Mouse (Mus musculus): Measurements from ENCODE around the gene Igf2bp1. TPM values are rescaled to one million over a fixed set of nuclear protein-coding genes. Genes with fewer than 3 reads are reported as not detected.
"Not testable (repeated sequence)": the region's sequence is repeated elsewhere in the genome, so short reads cannot be mapped to it uniquely, and the experiment has no call there.

Gene Igf2bp1
- polyA plus RNA-seq, 1 experiment: not detected

- no peak for TF ChIP-seq CTCF (IDR thresholded peaks at IDR 0.05; ENCODE audit: low read depth, low read length)
- TF ChIP-seq POLR2A (IDR thresholded peaks at IDR 0.05; ENCODE audit: borderline replicate concordance, low read depth, low read length): no peak
- Histone ChIP-seq H3K4me3 (ENCODE audit: insufficient read depth, low read length) (no peak overlapping the region), H3K4me1 (ENCODE audit: control insufficient read depth, insufficient read depth, low read length) (no peaks in the 10 kb centered on the region), H3K27ac (ENCODE audit: insufficient read depth, low read depth, low read length) (no peak overlapping the region)
These were observed 30.0 kb downstream of the Igf2bp1 start for GRCm38 (mm10) chr11:95975694-95976093.

- H3K27ac ChIP-seq (ENCODE audit: insufficient read depth, low read depth, low read length): no peak overlapping the region
- TF ChIP-seq CTCF (IDR thresholded peaks at IDR 0.05; ENCODE audit: low read depth, low read length) (no peak), POLR2A (IDR thresholded peaks at IDR 0.05; ENCODE audit: borderline replicate concordance, low read depth, low read length) (no peak)
- no peaks in the 10 kb centered on the region for H3K4me1 ChIP-seq (ENCODE audit: control insufficient read depth, insufficient read depth, low read length)
- no peak overlapping the region for H3K4me3 ChIP-seq (ENCODE audit: insufficient read depth, low read length)
These were observed 32.6 kb downstream of the Igf2bp1 start for GRCm38 (mm10) chr11:95973187-95973586.

DNA sequence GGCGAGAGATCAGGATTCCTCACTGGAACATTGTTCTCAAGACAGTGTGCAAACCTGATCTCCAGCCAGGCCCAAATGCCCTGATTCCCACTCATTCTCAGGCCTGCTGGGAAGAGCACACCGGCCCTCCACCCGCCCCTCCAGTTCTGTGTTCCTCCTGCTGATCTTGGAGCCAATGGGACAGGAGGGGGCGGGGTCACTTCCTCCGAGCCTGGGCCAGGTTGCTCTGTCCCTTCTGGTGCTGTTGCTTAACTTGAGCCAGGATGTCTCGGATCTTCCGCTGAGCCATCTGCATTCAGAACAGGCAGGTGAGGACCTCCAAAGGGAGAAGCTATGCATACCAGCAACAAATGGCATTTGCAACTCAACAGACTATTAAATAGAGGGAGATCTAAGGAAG is 42.4 kb downstream of the Igf2bp1 start:
- Histone ChIP-seq H3K4me1 (ENCODE audit: control insufficient read depth, insufficient read depth, low read length) (no peaks in the 10 kb centered on the region), H3K27ac (ENCODE audit: insufficient read depth, low read depth, low read length) (no peak overlapping the region), H3K4me3 (ENCODE audit: insufficient read depth, low read length) (no peak overlapping the region)
- TF ChIP-seq POLR2A (IDR thresholded peaks at IDR 0.05; ENCODE audit: borderline replicate concordance, low read depth, low read length) (no peak), CTCF (IDR thresholded peaks at IDR 0.05; ENCODE audit: low read depth, low read length) (no peak)

DNA sequence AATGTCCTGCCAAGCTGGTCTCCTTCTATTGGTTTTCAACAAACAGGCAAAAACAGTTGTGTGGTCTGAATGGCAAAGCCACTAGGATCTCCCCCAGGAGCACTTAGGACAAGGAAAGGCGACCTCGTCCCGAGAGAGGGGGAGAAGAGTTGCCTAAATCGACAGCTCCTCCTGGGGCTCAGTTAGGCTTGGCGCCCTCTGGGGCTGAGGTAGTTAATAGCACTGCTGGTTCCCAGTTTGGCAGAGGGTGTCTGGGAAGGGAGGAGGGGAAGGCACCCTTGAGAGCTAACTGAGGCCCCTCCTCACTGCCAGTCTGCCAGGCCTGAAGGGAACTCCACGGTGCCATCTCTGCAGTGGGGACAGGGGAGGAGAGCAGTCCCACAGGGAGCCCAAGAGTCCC is 46.6 kb downstream of the Igf2bp1 start:
- Histone ChIP-seq H3K4me1 (ENCODE audit: control insufficient read depth, insufficient read depth, low read length) (no peaks in the 10 kb centered on the region), H3K4me3 (ENCODE audit: insufficient read depth, low read length) (no peak overlapping the region), H3K27ac (ENCODE audit: insufficient read depth, low read depth, low read length) (no peak overlapping the region)
- TF ChIP-seq POLR2A (IDR thresholded peaks at IDR 0.05; ENCODE audit: borderline replicate concordance, low read depth, low read length) (no peak), CTCF (IDR thresholded peaks at IDR 0.05; ENCODE audit: low read depth, low read length) (no peak)

- H3K4me1 ChIP-seq (ENCODE audit: control insufficient read depth, insufficient read depth, low read length): no peaks in the 10 kb centered on the region
- no peak overlapping the region for H3K4me3 ChIP-seq (ENCODE audit: insufficient read depth, low read length)
- no peak overlapping the region for H3K27ac ChIP-seq (ENCODE audit: insufficient read depth, low read depth, low read length)
- TF ChIP-seq POLR2A (IDR thresholded peaks at IDR 0.05; ENCODE audit: borderline replicate concordance, low read depth, low read length): no peak
- no peak for TF ChIP-seq CTCF (IDR thresholded peaks at IDR 0.05; ENCODE audit: low read depth, low read length)
These were observed 47.5 kb downstream of the Igf2bp1 start for GRCm38 (mm10) chr11:95958251-95958650.

DNA sequence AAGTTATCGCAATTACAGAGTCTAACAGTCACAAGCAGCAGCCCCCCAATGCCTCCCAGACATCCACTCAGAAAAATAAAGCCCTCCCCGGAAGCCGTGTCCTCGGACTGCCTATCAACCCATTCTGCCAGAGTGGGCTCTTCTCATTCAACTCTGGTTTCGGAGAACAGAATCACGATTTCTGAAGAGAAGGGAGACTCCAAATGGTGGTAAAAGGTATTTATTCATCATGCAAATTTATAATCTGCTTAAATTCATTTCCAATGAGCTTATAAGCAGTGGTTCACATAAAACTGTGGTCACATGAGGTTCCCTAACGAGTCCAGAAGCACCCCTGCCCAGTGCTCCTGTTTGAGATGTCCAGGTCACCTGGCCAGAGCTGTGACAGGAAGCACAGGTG is 48.3 kb downstream of the Igf2bp1 start:
- no peak overlapping the region for H3K27ac ChIP-seq (ENCODE audit: insufficient read depth, low read depth, low read length)
- TF ChIP-seq CTCF (IDR thresholded peaks at IDR 0.05; ENCODE audit: low read depth, low read length) (no peak), POLR2A (IDR thresholded peaks at IDR 0.05; ENCODE audit: borderline replicate concordance, low read depth, low read length) (no peak)
- H3K4me1 ChIP-seq (ENCODE audit: control insufficient read depth, insufficient read depth, low read length): no peaks in the 10 kb centered on the region
- no peak overlapping the region for H3K4me3 ChIP-seq (ENCODE audit: insufficient read depth, low read length)

- Histone ChIP-seq H3K4me1 (ENCODE audit: control insufficient read depth, insufficient read depth, low read length) (no peaks in the 10 kb centered on the region), H3K27ac (ENCODE audit: insufficient read depth, low read depth, low read length) (no peak overlapping the region), H3K4me3 (ENCODE audit: insufficient read depth, low read length) (no peak overlapping the region)
- TF ChIP-seq CTCF (IDR thresholded peaks at IDR 0.05; ENCODE audit: low read depth, low read length): no peak
- TF ChIP-seq POLR2A (IDR thresholded peaks at IDR 0.05; ENCODE audit: borderline replicate concordance, low read depth, low read length): no peak
These were observed 52.4 kb downstream of the Igf2bp1 start for GRCm38 (mm10) chr11:95953313-95953712.

DNA sequence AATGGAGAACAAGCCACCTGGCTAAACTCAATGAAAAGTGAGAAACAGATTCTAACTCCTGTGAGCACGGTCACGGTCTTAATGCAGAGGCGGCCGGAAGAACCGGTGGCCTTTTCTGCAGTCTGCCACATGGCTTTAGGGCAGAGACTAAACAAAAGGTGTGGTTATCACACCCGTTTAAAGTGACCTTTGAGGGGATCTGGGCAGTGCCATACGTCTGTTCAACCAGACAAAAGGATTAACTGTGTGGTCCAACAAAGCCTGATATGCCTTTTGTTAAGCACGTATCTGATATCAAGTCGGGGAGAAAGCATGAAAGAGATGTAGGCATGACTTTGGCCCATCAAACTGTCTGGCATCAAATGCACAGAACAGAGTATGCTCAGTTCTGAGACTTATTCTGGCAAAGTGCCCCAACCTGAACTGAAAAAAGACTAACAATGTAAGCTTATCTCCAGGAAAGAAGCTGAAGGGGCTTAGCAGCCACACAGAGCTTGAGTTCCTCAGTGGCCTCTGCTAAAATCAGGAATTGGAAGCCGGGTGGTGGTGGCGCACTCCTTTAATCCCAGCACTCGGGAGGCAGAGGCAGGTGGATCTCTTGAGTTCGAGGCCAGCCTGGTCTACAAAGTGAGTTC is 59.8 kb downstream of the Igf2bp1 start:
- Histone ChIP-seq H3K27ac (ENCODE audit: insufficient read depth, low read depth, low read length) (no peak overlapping the region), H3K4me3 (ENCODE audit: insufficient read depth, low read length) (no peak overlapping the region), H3K4me1 (ENCODE audit: control insufficient read depth, insufficient read depth, low read length) (no peaks in the 10 kb centered on the region)
- no peak for TF ChIP-seq POLR2A (IDR thresholded peaks at IDR 0.05; ENCODE audit: borderline replicate concordance, low read depth, low read length)
- TF ChIP-seq CTCF (IDR thresholded peaks at IDR 0.05; ENCODE audit: low read depth, low read length): no peak

DNA sequence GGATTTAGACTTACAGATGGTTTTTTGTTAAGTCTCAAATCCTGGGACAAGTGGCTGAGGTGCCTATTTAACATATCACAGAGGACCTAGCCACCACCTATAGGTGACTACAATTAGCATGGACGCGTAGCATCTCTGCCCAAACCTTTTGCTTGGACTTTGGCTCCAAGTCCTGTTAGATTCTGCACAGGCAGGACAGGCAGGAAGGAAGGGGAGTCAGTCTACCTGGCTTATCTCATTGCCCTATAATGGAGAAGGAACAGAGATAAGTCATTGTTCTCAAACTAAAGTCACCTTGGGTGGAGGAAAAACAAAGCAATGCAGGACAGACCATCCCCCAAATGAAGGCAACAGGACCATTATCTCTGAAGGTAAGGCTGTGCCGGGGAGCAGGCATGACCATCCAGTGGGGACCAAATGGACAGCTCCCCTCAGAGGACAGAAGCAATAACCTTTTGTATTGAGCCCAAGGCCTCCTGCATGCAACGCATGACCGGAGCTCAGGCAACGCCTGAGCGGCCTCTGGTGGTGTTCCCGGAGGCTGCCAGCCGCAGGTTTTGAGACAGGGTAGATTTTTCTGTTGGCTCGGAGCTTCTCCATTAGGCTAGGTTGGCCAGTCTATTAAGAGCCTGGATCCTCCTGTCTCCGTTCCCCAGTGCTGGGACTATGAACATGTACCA is 65.8 kb downstream of the Igf2bp1 start:
- TF ChIP-seq CTCF (IDR thresholded peaks at IDR 0.05; ENCODE audit: low read depth, low read length) (no peak), POLR2A (IDR thresholded peaks at IDR 0.05; ENCODE audit: borderline replicate concordance, low read depth, low read length) (no peak)

GRCm38 (mm10) chr11:95936409-95936808 is 69.3 kb downstream of the Igf2bp1 start:
- Histone ChIP-seq H3K4me1 (ENCODE audit: control insufficient read depth, insufficient read depth, low read length) (no peaks in the 10 kb centered on the region), H3K27ac (ENCODE audit: insufficient read depth, low read depth, low read length) (no peak overlapping the region), H3K4me3 (ENCODE audit: insufficient read depth, low read length) (no peak overlapping the region)
- TF ChIP-seq CTCF (IDR thresholded peaks at IDR 0.05; ENCODE audit: low read depth, low read length) (no peak), POLR2A (IDR thresholded peaks at IDR 0.05; ENCODE audit: borderline replicate concordance, low read depth, low read length) (no peak)

More for the DNA sequence above, 65.8 kb downstream of the Igf2bp1 start:
- no peaks in the 10 kb centered on the region for H3K4me1 ChIP-seq (ENCODE audit: control insufficient read depth, insufficient read depth, low read length)
- no peak overlapping the region for H3K27ac ChIP-seq (ENCODE audit: insufficient read depth, low read depth, low read length)
- no peak overlapping the region for H3K4me3 ChIP-seq (ENCODE audit: insufficient read depth, low read length)

- H3K4me1 ChIP-seq (ENCODE audit: control insufficient read depth, insufficient read depth, low read length); H3K4me3 ChIP-seq (ENCODE audit: insufficient read depth, low read length); H3K27ac ChIP-seq (ENCODE audit: insufficient read depth, low read depth, low read length): not testable (repeated sequence)
These were observed 73.6 kb downstream of the Igf2bp1 start for GRCm38 (mm10) chr11:95932168-95932567.
